Mouse (Mus musculus): ENCODE measurements around the gene Anxa3. TPM values are rescaled to one million over a fixed set of nuclear protein-coding genes. Genes with fewer than 3 reads are reported as not detected.
A peak's percentile ranks its signal among the peaks of the same experiment; 100 is the strongest.

Gene Anxa3
- total RNA-seq (2012; rRNA removed) (0.54 and 0.72 TPM in 2 replicates), polyA plus RNA-seq (2012; ENCODE audit: insufficient read depth in 1 of 2, insufficient read length in 2 of 2, low read depth in 1 of 2, low replicate concordance in 2 of 2, missing spikeins in 1 of 2) (1 to 10 TPM in 1 of 2 experiments, not detected in 1; 2.5 TPM)

DNA sequence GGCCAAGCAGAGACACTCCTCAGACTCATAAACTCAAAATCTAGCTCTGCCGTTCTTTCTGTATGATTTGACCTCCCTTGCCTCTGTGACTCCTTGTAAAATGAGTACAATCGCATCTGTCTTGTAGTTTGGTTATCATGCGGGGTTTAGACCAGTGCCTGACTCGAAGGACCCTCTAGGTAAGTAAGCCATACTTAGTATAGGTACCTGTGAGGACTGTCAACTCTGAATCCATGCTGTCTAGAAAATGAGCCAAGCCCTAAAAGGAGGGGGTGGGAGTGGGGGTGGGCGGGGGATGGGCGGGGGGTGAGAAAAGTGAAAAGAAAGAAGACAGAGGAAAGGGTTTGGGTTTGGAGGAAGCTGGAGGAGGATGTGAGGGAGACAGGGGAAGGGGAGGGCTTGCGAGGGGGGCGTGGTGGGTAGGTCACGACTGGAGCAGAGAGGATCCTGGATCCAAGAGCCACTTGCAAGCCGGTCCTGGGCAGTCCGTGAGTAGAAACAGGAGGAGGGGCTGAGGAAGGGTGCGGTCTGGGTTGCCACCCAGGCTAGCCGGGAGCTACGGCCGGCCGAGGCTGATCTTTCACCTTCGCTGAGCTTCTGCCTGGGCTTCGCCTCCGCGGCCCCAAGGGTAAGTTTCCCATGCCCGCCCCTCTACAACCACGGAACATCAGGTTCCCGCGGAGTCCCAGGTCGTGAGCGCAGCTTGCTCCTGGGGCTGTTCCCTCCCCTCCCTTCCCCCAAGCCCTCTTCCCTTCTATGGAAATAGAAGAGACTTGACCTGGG, at the start of gene Anxa3:
Gene Anxa3 (plus strand): TSS at position 404 of the 783 bp plus-strand sequence.
- peak; percentile 59 for DNase-seq (ENCODE audit: low read depth, low spot score)
- no peaks in the 10 kb centered on the region for H3K9me3 ChIP-seq (replicated peaks; ENCODE audit: insufficient read depth, low read length)
- H3K4me3 ChIP-seq (ENCODE audit: control insufficient read depth in 1 of 2, insufficient read depth in 1 of 2, low read depth in 2 of 2, low read length in 2 of 2) = peak within 1 kb of the TSS; percentile 54 to 60
- no peak within 1 kb of the TSS for H3K27ac ChIP-seq (ENCODE audit: control insufficient read depth, low read depth, low read length)
- H3K36me3 ChIP-seq (ENCODE audit: control insufficient read depth in 1 of 2, insufficient read depth in 2 of 2, low read length in 2 of 2) = no peaks in the 10 kb centered on the region
- no peaks in the 10 kb centered on the region for H3K4me1 ChIP-seq (ENCODE audit: control insufficient read depth in 1 of 2, insufficient read depth in 2 of 2, low read length in 2 of 2)
- TF ChIP-seq MXI1 (IDR thresholded peaks at IDR 0.05; ENCODE audit: low read depth, low read length) (no peak), MAZ (IDR thresholded peaks at IDR 0.05; ENCODE audit: low read depth, low read length) (no peak), E2F4 (IDR thresholded peaks at IDR 0.05; ENCODE audit: borderline replicate concordance, low read depth, low read length) (no peak), JUND (IDR thresholded peaks at IDR 0.05; ENCODE audit: low read depth, low read length) (no peak), ZNF384 (IDR thresholded peaks at IDR 0.05; ENCODE audit: low read depth, low read length) (no peak), RAD21 (IDR thresholded peaks at IDR 0.05; ENCODE audit: low read depth, low read length) (no peak), MYC (IDR thresholded peaks at IDR 0.05; ENCODE audit: low read depth, low read length) (no peak), TAL1 (IDR thresholded peaks at IDR 0.05; ENCODE audit: low read length) (no peak), ZMIZ1 (IDR thresholded peaks at IDR 0.05; ENCODE audit: low read depth, low read length) (no peak), USF2 (IDR thresholded peaks at IDR 0.05; ENCODE audit: borderline replicate concordance in 1 of 2, insufficient read depth in 1 of 2, low read depth in 1 of 2, low read length in 2 of 2) (no peak), MAFK (IDR thresholded peaks at IDR 0.05; ENCODE audit: borderline replicate concordance, low read depth, low read length) (no peak)
- H3K27me3 ChIP-seq (ENCODE audit: control insufficient read depth in 1 of 2, insufficient read depth in 2 of 2, low read length in 2 of 2) = peaks cover 0 to 7% of the 10 kb centered on the region in 2 experiments; a peak in 3 of 4 replicates
- peak within 1 kb of the TSS; percentile 50 for H3K9ac ChIP-seq (ENCODE audit: control insufficient read depth, low read depth, low read length, poor library complexity, severe bottlenecking)
- no peaks in the 10 kb centered on the region for H3K79me2 ChIP-seq (ENCODE audit: control insufficient read depth, insufficient read depth, low read length, poor library complexity)

GRCm38 (mm10) chr5:96747195-96747984, 45.7 kb upstream of the Anxa3 start:
- H3K36me3 ChIP-seq (ENCODE audit: control insufficient read depth in 1 of 2, insufficient read depth in 2 of 2, low read length in 2 of 2) = no peaks in the 10 kb centered on the region
- H3K27me3 ChIP-seq (ENCODE audit: control insufficient read depth in 1 of 2, insufficient read depth in 2 of 2, low read length in 2 of 2) = no peaks in the 10 kb centered on the region
- DNase-seq (ENCODE audit: low read depth, low spot score) = no peak
- no peaks in the 10 kb centered on the region for H3K4me1 ChIP-seq (ENCODE audit: control insufficient read depth in 1 of 2, insufficient read depth in 2 of 2, low read length in 2 of 2)
- no peak for TF ChIP-seq MXI1 (IDR thresholded peaks at IDR 0.05; ENCODE audit: low read depth, low read length)
- TF ChIP-seq TBP (IDR thresholded peaks at IDR 0.05; ENCODE audit: low read depth, low read length) = no peak
- TF ChIP-seq EP300 (IDR thresholded peaks at IDR 0.05; ENCODE audit: low read depth in 1 of 2, low read length in 2 of 2) = no peak
- no peak for TF ChIP-seq TCF12 (IDR thresholded peaks at IDR 0.05; ENCODE audit: low read depth, low read length)
- no peak for TF ChIP-seq CTCF (IDR thresholded peaks at IDR 0.05 in 2 of 3, conservative IDR thresholded peaks at IDR 0.05 in 1 of 3; ENCODE audit: control insufficient read depth in 1 of 3, insufficient read depth in 1 of 3, low read depth in 2 of 3, low read length in 3 of 3, poor library complexity in 1 of 3, severe bottlenecking in 1 of 3)
- TF ChIP-seq USF2 (IDR thresholded peaks at IDR 0.05; ENCODE audit: borderline replicate concordance in 1 of 2, insufficient read depth in 1 of 2, low read depth in 1 of 2, low read length in 2 of 2) = no peak
- TF ChIP-seq SMC3 (IDR thresholded peaks at IDR 0.05; ENCODE audit: low read depth, low read length) = no peak
- H3K9me3 ChIP-seq (replicated peaks; ENCODE audit: insufficient read depth, low read length) = no peaks in the 10 kb centered on the region
- no peak overlapping the region for H3K27ac ChIP-seq (ENCODE audit: control insufficient read depth, low read depth, low read length)
- no peak overlapping the region for H3K4me3 ChIP-seq (ENCODE audit: control insufficient read depth in 1 of 2, insufficient read depth in 1 of 2, low read depth in 2 of 2, low read length in 2 of 2)
- H3K9ac ChIP-seq (ENCODE audit: control insufficient read depth, low read depth, low read length, poor library complexity, severe bottlenecking) = no peak overlapping the region
- no peaks in the 10 kb centered on the region for H3K79me2 ChIP-seq (ENCODE audit: control insufficient read depth, insufficient read depth, low read length, poor library complexity)
